Mouse (Mus musculus): Measurements from ENCODE around the gene Mrpl33.
A peak's percentile ranks its signal among the peaks of the same experiment; 100 is the strongest.
"Not testable (repeated sequence)": the region's sequence is repeated elsewhere in the genome, so short reads cannot be mapped to it uniquely, and the experiment has no call there.

Gene Mrpl33

GRCm38 (mm10) chr5:31598121-31598520, 1.4 kb downstream of the Mrpl33 start:
- DNase-seq: no peak

- peak; percentile 12 to 19 for DNase-seq
Observed at GRCm38 (mm10) chr5:31598579-31598978, 1.8 kb downstream of the Mrpl33 start.

- no peak for DNase-seq
Observed at GRCm38 (mm10) chr5:31599161-31599560, 2.4 kb downstream of the Mrpl33 start.

- DNase-seq: no peak
Observed at GRCm38 (mm10) chr5:31601162-31601722, 4.5 kb downstream of the Mrpl33 start.

- no peak for DNase-seq
Observed at GRCm38 (mm10) chr5:31602377-31602776, 5.6 kb downstream of the Mrpl33 start.

- DNase-seq: no peak
Observed at GRCm38 (mm10) chr5:31603766-31604165, 7.0 kb downstream of the Mrpl33 start.

- no peak for DNase-seq
Observed at GRCm38 (mm10) chr5:31606151-31606550, 9.4 kb downstream of the Mrpl33 start.

GRCm38 (mm10) chr5:31610376-31611086, 13.8 kb downstream of the Mrpl33 start:
- no peak for DNase-seq

GRCm38 (mm10) chr5:31611186-31611585, 14.5 kb downstream of the Mrpl33 start:
- DNase-seq: no peak

GRCm38 (mm10) chr5:31613852-31614286, 17.1 kb downstream of the Mrpl33 start:
- peak; percentile 83 for DNase-seq

- no peak for DNase-seq
Observed at GRCm38 (mm10) chr5:31614339-31615025, 17.7 kb downstream of the Mrpl33 start.

GRCm38 (mm10) chr5:31620326-31620725, 23.6 kb downstream of the Mrpl33 start:
- DNase-seq: no peak

- DNase-seq: no peak
Observed at GRCm38 (mm10) chr5:31627117-31627516, 30.4 kb downstream of the Mrpl33 start.

- no peak for DNase-seq
Observed at GRCm38 (mm10) chr5:31627562-31628526, 31.1 kb downstream of the Mrpl33 start.

GRCm38 (mm10) chr5:31628555-31628954, 31.8 kb downstream of the Mrpl33 start:
- no peak for DNase-seq

GRCm38 (mm10) chr5:31630064-31630463, 33.3 kb downstream of the Mrpl33 start:
- no peak for DNase-seq

GRCm38 (mm10) chr5:31631169-31631568, 34.4 kb downstream of the Mrpl33 start:
- not testable (repeated sequence) for DNase-seq

GRCm38 (mm10) chr5:31634161-31634560, 37.4 kb downstream of the Mrpl33 start:
- DNase-seq: no peak

- DNase-seq: no peak
Observed at GRCm38 (mm10) chr5:31634679-31635078, 37.9 kb downstream of the Mrpl33 start.

GRCm38 (mm10) chr5:31636636-31637253, 40.0 kb downstream of the Mrpl33 start:
- no peak for DNase-seq

- DNase-seq: no peak
Observed at GRCm38 (mm10) chr5:31640542-31640941, 43.8 kb downstream of the Mrpl33 start.

- no peak for DNase-seq
Observed at GRCm38 (mm10) chr5:31642300-31642699, 45.6 kb downstream of the Mrpl33 start.

All from cerebellum, postnatal 36 days (tissue).